Mouse (Mus musculus): ENCODE data around the gene Bmp2k.
A peak's percentile ranks its signal among the peaks of the same experiment; 100 is the strongest.
"Not testable (repeated sequence)": the region's sequence is repeated elsewhere in the genome, so short reads cannot be mapped to it uniquely, and the experiment has no call there.

Bmp2k gene

DNA sequence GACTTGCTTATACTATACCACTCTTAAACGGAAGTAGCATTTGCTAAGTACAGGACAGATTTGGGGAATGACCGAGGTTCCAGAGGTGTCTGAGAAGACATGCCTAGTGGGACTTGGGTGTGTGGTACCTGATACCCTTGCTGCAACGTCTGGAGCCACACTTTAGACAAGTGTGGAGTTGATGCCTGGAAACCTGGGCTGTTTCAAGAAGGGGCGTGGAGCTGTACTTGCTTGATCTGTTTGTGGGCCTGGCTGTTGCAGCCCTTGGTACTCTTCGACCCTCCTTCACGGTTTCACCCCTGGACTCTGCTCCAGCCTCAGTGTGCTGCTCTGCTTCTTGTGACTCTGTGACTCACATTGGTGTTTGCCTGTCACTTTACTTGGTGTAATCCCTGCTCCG, 5.4 kb downstream of the Bmp2k start:
- no peak for DNase-seq

DNA sequence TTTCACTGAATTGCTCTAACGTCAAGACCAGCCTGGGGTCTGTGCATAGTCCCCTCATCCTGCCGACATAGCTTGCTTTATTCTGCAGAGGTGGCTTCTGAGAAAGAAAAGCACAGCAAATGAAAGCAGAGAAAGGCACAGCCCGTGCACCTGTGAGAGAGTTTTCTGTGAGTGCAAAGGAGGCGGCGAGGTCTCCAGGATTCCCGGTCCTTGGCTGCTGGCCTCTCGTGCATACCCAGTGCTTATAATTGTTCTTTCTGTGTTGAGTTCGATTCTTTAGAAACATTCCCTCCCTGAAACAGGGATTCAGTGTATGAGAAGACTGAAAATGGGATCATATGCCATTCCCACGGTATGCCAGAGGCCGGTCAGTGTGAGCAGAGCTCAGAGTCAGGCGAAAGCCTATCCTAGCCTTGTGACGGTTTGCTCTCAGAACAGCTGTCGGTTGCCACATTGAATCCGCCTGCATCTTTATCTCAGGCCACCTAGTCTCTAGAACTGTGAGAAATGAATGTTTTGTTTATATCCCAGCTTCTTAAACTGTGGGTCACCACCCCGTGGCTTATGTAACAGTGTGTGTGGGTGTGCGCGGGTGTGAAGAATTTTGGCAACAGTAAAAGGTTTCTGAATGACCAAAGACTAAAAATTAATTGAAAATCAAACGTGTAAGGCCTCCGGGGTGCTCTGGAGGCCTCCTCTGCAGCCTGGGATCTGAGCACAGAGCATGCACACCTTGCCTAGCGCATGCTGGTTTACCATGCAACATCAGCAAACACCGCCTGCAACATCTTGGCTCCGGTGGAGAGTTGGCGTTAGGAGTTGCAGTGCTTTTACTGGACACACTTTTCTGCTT, 6.9 kb downstream of the Bmp2k start:
- DNase-seq = peak; percentile 59

DNA sequence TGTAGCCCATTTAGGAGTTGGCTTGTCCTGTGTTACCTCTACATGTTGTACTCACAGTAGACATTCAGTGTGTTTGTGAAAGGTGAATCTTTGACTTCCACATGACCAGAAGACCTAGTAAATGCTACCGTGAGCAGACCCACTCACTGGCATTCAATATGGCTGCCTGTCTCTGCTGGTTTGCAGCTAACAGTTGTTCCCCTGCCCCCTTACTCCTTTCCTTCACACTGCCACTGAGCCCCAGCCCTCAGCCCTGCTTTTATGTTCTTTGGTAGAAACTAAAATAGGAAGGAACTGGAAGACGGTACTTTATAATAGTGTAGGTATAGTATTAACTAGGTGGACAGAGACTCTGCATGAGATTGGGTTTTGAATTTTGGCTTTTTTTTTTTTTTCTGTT, 8.4 kb downstream of the Bmp2k start:
- no peak for DNase-seq

DNA sequence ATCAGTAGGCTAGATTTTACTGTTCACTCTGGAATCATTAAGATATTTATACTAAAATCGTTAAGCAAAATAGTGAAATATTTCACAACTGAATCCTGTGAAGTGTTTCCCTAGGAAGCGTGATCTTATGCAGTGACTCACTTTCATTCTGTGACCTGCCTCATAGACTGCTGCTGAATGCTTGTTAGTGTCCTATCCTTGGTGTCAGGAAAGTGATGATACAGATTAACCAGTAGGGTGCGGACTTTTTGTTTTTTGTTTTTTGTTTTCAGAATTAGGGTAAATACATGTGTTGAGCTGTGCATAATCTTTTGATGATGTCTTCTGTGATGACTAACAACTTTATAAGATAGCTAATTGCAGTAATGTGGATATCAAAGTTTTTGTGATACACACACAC, 9.4 kb downstream of the Bmp2k start:
- DNase-seq = no peak

DNA sequence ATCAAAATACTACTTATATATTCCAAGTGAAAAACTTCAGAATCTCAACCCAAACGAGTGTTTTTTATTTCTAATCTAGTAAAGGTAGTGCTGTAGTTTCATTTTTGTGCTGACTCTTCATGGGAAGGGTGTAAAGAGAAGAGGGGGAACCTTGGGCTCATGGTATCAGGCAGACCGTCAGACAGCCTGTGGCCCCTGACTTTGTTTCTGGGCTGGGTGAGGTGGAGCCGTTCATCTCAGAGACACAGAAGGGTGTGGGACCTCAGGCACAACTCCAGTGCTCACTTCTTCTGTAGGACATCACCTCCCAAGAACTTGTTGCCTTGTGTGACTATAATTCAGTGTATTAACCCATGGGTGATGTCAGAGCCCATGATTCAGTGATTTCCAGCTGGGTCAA, 10.0 kb downstream of the Bmp2k start:
- DNase-seq = no peak

DNA sequence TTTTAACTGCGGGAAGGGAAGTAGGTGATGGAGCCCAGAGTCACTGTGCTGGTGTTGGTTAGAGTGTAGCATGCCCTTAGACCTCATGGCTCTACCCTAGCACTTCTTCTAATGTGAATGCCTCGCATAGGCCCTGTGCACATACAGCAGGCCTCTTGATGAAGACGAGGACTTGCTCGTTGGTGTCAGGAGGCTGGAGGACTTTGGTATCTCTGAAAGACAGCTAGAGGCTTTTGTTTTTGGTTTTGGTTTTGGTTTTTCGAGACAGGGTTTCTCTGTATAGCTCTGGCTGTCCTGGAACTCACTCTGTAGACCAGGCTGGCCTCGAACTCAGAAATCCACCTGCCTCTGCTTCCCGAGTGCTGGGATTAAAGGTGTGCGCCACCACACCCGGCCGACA, 11.7 kb downstream of the Bmp2k start:
- not testable (repeated sequence) for DNase-seq

DNA sequence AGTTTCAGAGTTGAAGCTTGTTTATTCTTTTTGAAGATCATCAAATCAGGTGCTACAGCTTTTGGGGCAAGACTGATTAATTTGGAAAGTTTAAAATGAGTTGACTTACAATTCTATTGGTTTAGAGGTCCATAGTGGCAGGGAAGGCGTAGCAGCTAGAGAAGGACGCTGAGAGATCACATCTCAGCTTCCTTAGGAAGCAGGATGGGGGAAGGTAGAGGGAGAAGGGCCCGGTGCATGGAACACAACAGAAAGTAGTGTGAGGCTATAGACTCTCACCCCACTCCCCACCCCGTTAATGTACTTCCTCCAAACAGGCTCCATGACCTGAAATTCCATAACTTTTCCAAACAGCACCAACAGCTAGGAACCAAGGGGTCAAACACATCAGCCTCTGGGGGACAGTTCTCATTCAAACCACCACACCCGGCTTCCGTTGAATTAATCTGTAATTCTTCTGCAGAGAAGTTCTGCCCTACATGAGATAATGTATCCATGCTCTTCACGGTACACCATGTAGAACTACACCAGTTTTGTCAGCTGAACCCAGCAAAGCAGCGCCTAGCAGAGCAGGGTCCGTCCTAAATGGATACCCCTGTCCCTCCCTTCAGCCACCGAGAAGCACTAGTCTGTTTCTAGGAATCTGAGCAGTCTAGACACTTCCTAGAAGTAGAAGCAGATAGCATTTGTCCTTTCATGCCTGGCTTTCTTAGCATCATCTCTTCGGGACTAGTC, 12.3 kb downstream of the Bmp2k start:
- no peak for DNase-seq

DNA sequence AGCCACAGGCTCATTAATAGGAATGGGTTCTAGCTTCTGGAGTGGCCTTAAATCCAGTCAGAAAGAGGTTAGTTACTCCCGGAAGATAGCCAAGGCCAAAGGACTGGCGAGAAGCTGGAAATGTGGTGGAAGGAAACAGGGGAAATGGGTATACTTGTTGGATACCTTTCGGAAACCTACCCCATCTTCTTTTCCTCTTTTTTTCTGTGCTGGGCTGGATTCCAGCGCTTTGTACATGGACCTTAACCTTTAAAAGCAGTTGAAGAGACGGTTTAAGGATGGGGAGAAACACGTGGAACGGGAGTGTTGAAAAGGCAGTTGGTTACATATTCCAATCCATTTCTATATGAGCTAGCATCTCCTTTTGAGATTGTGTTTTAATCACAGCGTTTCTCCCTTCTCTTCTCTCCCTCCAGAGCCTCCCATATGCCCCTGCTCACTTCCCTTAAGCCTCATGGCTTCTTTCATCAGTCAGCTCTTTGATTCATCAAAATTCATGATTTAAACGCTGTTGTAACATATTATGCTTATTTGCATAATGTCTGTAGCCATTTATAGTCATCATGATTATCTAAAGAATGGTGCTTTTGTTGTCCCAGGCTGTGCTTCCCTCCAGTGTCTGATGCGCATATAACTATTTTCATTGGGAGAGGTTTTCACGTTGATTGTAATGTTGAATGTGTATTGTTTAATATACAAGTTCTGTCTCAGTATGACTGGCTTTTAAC, 18.5 kb downstream of the Bmp2k start:
- no peak for DNase-seq

DNA sequence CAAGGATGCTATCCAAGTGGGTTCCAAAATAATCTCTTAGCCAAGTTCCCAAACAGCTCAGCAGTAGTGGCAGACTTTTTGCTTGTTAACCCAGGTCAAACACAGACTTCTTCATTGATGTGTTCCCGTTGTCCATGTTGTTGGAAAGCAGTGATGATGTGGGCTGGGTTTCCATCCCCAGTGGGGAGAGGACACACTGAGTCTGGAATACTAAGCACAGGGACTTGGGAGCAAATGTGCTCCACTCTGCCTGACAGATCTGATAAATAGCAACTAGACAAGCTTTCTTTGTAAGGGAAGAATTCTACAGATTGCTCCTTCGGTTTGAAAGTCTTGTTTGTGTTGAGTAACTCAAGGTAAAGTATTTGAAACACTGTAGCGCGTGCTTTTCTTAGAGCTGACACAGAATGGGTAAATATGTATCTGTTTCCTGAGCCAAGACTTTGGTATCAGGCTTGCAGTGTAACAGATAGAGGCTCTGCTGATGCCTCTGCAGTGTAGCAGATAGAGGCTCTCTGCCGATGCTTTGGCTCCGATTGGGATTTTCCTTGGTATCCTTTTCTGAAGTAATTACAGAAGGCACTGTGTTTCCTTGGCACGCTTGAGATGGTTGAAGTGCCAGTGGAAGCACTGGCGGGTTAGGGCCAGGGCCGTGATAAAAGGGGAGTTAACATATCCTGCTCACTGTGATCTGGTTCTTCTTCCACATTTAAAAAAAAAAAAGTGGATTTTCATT, 19.5 kb downstream of the Bmp2k start:
- no peak for DNase-seq

DNA sequence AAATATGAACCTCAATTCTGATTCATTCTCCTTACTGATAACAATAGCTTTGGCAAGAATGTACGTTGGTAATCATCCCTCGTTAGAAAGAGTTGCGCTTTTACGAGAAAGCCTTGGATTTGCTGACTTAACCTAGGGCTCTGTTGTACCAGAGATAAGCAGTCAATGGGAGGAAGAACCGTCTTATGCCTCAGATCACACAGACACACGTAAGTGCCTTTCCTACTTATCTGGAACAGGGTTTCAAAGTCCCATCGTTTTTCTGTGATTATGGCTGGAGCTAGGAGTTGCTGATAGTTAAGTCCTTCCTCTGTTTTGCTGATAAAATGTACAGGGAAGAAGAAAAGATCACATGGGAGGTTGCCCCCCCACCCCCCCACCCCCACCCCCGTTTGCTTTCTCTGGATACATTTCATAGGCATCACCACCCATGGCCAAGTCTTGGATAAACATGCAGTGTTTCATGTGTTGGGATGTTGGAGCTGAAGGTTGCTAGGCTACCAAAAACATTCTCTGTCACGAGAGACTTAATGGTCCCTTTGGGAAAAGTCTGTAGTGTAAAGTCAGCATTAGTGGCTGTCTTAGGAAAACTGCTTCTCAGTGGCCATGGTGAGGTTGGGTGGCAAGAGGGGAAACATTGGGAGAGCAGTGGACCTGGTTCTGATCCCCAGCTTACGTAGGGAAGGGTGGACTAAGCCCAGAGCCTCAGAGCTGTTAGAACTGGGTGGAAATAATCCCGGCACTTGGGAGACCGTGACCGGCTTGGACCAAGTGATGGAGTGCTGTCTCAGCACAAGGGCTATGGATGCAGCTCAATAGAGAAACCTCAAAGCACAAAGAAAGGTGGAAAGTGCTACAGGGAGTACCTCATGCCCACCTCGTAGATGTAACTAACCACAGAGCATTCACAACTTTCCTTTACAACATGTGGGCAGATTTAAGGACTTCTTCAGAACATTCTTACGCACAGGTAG, 25.1 kb downstream of the Bmp2k start:
- DNase-seq = peak; percentile 21

DNA sequence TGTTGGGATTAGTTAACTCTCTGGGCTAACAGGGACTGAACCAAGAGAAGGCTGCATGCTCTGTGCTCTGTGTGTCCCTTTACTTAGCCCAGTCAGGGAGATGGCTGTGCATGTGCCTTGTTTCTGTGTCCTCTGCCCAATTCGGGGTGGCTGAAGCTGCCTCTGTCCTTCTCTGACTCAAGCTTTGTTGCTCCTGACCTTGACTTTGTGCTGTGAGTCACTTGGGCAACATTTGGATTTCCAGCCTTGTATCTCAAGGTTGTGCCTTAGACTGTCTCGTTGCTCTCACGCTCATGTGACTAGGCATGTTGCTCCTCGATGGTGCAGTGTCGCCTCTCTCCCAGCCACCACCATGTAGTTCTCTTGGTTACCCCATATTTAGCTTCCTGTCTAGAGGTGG, 27.3 kb downstream of the Bmp2k start:
- DNase-seq = no peak

DNA sequence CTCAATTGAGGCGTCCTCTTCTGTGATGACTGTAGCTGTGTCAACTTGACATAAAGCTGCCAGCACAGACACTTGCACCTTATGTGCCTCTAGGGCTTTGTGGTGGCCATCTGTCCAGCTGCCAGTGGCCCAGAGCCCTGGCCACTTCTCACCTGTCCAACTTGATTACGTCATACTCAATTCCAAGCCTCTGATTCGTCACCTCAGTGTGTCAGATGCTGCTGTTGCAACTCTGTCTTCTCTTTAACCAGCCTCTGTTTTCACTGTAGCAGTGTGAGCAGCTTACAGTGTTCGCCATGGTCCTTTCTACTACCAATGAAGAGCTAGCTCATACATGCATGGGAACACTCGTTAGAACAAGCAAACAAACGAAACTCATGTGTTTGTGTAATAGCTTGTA, 28.2 kb downstream of the Bmp2k start:
- DNase-seq = no peak

DNA sequence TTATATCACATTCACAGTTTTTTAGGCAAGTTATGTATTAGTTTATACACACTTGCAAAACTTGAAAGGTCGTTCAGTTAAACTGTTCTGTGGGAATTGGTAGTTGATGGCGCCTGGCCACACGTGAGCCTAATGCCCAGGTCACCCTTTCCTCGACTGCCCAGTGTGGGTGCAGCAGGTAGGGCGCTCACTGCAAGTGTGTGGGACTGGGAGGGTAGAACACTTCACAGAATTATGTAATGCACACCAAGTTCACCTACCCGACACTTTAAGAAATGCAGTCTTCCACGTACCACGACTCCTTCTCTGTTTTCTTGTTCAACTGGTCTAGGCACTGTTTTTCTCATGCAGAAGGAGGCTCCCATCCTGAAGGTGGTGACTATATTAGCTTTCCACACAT, 30.5 kb downstream of the Bmp2k start:
- DNase-seq = no peak

DNA sequence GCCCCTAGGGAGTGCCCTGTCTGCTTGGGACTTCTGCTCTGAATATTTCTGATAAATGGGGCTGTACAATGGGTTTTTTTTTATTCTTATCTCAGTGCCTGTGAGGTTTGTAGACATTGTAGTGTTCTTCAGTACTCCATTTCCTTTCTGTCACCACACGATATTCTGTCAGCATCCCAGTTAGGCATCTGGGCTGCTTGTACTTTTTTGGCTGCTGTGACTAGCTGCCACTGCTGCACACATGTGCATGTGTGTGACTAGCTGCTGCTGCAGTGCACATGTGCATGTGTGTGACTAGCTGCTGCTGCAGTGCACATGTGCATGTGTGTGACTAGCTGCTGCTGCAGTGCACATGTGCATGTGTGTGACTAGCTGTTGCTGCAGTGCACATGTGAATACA, 31.4 kb downstream of the Bmp2k start:
- DNase-seq = not testable (repeated sequence)

DNA sequence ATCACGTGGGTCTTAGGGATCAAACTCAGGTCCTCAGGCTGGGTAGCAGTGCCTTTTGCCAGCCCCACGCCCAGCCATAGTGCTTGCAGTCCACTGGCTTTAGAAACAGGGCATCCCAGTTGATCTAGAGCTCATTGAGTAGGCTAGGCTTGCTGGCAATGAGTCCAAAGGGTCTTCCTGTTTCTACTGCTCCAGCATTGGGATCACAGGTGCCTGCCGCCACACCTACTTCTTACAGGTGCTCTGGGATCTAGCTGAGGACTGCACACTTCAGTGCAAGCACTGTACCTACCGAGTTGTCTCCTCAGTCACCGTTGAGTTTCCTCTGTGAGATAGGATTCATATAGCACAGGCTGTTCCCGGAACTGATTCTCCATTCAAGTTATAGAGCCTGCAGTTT, 34.3 kb downstream of the Bmp2k start:
- DNase-seq = no peak

DNA sequence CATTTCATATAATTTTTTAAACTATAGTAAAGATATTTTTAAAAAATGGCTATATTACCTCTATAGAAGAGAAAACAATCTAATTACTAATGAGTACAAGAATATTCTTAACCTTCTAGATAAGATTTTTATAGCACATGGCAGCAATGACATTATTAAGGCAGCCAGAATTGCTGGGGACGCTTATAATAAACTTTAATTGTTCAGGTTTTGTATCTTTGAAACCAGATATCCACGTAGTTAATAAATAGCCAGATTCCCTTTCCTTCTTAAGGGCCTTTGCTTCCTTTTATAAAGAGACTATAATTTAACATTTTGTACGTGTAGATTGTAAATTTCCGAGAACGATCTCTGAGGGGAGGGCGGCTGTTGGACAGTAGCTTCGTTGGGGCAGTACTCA, 47.8 kb downstream of the Bmp2k start:
- no peak for DNase-seq

DNA sequence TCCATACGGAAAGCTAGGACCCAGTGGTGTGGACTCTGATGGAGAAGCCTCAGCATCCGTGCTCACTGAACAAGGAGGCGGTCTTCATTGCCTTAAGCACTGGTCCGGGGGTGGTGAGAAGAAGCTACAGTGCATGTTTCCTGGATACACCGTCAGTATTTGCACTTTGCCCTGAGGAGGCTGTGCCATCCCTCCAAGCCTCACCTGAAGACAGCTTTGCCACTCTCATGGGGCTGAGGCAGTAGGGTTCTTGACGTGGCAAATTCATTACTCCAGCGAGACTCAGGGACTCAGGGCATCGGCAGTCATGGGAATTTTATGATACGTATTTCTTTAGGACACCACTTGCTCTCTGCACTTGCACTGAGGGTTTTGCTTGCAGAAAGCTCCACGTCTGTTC, 49.2 kb downstream of the Bmp2k start:
- DNase-seq = no peak

DNA sequence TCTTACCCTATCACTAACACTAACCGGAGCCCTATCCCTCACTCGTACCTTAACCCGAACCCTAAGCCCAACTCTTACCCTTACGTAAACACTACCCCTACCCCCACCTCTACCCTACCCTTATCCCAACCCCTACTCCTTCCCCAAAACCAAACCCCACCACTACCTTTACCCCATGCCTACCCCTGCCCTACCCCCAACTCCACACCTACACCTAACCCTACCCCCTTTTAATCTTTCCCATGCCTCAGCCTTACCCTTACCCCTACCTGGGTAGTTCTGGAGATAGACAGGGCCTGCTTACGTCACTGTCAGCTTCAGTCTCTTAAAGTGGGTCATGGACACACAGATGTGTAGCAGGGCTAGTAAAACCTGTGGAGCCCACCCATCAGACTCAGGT, 51.4 kb downstream of the Bmp2k start:
- no peak for DNase-seq

DNA sequence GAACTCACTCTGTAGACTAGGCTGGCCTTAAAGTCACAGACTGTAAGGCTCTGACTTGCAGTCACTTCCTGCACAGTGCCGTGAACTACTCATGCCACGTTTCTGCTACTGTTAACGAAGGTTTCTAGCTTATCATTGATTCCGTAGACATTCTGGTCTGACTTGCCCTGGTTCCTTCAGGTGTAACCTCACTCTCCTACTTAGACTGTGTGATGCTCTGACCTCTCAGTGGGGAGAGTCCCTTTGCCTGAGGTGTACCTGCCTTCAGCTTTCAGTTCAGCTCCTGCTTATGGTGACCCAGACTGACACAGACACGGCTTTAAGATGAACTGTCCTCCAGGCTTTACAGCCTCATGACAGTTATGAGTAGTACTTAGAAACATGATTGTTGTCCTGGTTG, 56.7 kb downstream of the Bmp2k start:
- no peak for DNase-seq

DNA sequence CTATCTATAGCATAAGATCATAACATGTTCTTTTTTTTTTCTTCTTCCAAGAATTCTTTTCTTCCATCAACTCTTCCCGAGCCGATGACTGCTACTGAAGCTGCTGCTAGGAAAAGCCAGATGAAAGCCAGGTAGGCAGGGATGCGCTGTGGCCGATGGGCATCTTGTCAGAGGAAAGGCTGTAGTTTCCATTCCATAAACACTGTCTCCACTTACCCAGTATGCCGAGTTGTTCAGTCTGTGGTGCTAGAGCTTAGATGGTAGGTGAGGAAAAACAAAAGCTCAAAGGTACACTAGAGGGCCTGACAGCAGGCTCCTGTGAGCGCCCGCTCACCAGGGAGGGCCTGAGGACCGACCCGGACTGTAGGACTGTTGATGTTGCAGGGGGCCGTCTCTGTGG, 57.3 kb downstream of the Bmp2k start:
- DNase-seq = no peak

DNA sequence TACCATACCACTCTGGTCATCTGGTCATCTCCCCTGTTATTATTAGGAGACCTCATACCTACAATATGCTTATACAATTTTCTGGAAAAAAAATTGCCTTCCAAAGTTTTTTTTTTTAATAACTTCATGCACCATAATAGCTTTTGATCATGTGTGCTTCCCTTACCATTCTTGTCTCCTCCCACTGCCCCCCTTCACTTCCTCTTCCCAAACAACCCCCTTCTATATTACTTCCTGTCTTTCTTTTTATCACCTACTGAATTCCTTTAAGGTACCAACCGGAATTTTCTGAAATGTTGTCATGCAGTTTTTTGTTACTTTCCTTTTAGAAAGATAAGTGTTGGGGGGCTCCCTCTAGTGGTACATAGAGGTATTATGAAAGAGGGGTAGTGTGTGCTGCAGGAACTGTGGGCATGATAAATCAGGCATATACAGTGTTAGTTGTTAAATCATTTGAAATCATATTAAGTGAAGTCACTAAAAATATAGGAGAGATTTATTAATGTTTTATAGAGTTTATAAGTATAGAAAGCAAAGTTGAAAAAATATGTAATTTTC, 58.1 kb downstream of the Bmp2k start:
- DNase-seq = peak; percentile 86

DNA sequence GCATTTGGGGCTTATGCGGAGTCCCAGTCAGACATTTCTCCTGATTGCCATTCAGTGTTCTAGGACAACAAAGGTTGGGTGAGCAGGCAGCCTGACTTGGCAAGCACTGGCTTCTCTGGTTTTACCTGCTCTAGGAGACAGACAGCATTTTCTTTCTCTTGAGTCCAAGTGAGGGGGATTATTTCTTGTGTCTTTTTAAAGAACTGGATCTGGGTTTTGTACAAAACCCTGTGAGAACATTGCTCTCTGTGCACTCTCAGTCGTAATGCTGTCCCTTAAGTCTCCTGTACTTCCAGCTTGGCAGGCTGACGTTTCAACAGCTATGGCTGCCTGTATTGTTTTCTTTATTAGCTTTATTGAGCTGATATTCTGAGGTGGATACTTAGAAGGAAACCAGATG, 58.9 kb downstream of the Bmp2k start:
- DNase-seq = no peak

Measured in lung, postnatal 36 days (tissue).